Mouse (Mus musculus): Measurements from ENCODE around the gene Wwox.

The Wwox gene

DNA sequence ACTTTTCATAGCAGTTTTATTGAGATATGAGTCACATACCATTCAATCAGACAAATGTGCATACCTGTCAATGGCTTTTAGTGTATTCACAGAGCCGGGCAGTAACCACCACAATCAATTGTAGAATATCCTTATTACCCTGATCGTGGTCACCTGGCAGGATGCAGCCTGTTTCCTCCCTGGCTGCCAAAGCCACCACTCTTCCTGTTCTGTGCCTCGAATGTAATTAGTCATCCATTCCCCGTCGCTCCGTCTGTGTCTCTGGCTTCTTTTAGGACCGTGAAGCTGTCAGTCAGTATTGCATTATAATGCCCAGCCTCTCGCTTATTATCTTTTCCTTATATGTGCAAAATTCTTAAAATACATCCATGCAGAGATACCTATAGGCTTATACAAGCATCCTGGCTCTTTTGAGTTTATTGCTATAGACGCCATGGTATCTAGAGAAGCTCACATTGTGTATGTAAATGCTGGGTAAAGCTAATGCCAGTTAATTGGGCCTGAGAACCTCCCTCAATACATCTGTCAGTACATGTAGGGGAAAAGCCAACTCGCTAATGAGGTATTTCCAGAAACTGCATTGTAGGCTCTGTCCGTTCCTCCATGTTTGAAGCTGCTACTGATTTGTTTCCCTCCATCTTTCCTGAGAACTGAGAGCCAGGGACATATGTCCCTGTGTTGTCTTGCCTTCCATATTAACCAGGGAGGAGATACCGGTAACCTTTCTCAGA lies 303.9 kb downstream of the Wwox start:
- DNase-seq (ENCODE audit: extremely low spot score) = no peak

DNA sequence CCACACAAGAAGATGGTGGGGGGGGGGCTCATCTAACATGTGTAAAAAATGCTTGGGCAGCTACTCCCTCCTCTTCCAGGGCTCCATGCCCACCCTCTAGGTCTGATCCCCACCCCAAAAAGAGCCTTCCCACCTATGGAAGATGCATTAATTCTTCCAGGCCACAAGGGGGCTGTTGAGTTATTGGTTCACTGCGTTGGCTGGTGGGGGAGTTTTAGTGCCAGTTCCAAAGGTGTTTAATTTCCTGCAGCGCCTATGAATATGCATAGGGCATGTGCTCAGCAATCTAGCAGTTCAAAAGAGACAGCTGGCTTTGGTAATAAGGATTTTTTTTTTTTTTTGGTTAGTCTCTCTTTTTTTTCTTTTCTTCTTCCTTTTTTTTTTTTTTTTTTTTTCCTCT lies 306.9 kb downstream of the Wwox start:
- DNase-seq (ENCODE audit: extremely low spot score) = no peak

DNA sequence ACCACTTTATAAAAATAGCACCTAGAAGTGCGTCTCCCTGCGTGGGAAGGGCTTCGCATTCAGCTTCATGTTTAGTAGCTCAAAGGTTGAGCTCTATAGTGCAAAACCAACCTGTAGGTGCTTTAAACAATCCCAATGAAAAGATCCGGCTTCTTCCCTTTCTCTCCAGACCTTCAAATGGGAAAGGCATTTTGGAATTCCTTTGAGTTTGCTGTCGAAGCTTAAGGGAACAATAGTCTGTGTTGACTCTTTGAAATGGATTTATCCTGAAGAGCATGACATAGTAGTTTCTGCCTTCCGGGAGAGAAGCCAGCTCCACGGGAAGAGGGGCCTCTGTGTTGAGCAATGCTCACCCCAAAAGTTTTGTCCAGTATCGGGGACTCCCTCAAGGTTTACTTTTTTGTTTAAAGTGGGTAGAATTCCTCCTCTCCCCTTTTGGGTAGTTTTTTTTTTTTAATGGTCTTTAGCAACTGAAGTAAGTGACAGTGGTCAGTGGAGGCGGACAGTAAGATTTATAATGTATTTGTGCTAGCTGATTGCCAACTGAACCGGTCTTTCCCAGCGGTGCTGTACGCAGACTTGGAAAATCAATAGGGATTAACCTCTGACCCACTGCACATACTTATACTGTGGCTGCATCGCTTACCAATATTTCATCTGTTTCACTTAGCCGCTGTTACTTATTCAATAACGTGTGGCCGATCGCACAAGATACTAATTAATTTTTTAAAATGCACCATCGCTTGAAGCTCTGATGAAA lies 312.1 kb downstream of the Wwox start:
- no peak for DNase-seq (ENCODE audit: extremely low spot score)

DNA sequence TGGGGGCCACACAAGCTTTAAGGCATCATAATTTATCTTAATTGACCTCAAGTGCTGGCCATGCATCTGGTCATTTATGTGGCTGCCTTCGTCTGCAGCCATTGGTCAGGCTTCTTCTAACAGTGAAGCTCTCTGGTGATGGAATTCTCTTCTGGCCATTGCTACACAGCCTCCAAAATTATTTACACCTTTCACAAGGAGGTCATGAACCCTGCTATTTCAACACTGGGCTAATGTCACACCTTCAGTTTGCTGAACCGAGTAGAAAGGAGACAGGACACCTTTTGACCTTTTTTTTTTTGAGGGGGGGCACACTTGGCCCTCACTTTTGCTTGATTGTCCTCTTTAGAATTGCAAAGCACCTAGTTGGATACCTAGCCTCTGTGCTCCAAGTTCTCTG lies 320.2 kb downstream of the Wwox start:
- DNase-seq (ENCODE audit: extremely low spot score) = no peak

DNA sequence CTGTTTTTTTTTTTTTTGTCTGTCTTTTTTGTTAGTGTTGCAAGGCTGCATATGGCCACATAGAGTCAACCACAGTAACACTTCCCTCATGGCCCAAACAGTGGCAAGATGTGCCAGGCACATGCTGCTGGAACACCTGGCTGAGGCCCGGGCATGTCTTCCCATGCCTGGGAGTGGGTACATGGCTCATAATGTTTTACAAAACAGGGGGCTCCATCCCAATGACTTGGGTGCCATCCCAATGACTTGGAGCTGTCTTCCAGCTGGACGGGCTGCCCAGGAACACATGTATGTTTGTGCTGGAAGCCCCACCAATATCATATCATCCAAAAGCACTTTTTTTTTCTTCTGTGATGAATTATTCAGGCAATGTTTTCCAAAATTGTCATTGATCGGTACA lies 329.1 kb downstream of the Wwox start:
- no peak for DNase-seq (ENCODE audit: extremely low spot score)

DNA sequence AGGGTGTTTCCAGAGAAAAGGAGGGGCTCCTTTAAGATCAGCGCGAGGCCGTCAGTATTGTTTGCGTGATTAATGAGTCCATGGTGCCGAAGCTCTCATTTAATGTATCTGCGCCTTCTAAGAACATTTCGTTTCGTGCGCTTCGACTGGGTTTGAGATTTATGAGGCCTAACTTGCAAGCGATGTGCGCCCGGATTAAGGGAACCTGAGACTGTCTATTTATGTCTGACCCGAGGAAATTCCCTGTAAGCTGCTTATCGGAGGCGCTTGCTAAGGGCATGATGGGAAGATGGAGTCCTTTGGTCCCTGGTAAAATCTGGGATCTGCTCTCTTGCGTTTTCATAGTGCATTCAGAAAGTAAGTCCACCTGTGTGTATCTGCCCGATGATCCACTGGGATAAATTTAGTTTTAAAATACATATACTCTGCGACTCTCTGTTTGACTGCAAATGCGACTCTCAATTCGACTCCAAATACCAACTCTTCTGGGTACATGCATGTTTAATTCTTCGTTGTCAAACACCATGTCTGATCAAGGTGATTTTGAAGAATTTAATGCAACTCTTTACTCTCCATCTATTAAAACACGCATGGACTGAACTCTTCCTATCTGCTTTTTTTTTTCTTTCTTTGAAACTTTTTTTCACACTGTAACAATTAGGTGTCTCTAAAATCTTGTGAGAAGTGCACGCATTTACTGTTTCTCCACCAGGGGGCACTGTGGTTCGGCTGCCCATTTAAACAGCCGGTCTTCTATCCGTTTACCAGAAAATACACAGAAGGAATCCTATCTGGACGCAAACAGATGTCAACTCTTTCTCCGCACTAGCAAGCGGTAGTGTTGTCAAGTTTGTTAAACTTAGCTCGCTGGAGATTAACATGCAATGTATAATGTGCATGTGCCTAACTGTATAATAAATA lies 331.7 kb downstream of the Wwox start:
- peak; percentile 77 for DNase-seq (ENCODE audit: extremely low spot score)

DNA sequence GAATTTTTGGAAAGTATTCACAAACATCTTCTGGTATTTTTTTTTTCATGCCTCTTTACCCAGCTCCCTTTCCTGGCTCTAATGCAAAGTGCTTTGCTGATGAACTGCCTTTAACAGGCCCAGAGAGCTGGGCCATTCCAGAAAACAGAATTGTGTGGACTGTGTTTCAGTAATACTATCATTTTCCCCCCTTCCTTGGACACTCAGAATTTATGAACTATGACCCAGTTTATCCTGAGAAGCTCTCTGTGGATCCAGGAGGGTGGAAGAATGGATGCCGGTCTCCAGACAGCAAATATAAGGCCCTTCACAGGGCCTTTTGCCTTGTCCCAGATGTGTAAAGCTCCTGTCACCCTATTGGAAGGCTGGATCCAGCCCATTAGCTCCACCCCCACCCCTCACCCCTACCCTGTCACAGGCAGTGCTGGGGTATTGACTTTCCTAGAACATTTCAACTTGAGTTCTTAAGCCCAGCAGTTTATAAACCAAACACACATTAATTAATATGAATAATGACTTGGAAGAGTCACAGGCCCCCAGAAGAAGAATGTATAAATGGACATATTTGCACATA lies 332.9 kb downstream of the Wwox start:
- DNase-seq (ENCODE audit: extremely low spot score) = peak; percentile 55

DNA sequence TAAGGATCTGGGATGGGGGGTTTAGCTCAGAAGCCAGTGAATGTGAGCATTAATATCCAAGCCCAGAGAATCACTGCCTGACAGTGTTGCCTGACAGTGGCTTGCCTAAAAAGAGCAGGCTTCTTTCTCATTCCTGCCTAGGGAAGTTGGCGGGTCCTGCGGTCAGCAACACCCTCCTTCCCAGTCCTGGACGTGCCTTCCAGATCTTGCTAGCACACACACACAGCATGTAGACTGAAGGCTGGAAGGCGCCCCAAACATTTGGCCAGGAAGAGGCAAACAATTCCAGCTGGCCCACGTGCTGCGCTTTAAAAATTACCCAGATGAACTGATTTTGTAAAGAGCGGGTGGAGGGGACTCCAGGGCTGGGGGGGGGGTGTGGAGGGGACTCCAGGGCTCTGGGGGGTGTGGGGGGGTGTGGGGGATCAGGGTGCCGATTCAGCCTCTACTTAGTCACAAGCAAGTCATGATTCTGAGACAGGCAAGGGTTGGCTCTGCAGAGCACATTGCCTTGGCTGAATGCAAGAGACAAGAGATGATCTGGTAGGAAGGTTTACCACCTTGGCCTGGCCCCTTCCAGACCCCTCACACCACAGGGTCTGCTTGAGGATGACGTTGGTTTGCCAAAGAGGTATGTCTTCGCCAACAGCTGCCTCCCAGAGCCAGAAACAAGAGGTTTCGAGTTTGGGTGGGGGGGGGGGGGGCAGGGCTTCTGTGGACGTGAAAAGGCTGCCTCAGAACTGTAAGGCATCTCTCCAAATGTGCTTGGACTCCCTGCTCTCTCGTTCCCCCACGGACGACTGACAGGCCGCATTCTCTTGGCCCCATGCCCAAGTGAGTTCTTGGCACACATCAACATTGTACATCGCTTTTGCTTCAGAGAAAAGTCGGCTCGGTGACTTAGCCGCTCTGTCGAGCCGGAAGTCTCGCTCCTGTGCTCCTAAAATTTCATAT lies 334.3 kb downstream of the Wwox start:
- no peak for DNase-seq (ENCODE audit: extremely low spot score)

DNA sequence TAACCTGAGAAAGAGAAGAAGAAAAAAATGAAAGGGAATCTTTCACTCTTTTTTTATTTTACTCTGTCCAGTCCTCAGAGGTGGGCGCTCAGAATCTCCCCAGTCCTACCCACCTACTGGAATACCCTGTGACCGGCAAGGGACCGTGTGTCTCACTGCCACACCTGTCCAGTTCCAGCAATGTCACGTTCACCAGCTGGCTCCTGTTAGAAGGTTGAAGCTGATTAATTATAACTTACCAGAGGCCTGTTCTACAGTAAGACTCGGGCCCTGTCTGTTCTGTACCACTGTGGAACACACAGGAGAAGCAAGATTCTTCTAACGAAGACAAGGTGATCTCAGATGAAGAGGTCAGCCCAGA lies 334.9 kb downstream of the Wwox start:
- DNase-seq (ENCODE audit: extremely low spot score) = no peak

DNA sequence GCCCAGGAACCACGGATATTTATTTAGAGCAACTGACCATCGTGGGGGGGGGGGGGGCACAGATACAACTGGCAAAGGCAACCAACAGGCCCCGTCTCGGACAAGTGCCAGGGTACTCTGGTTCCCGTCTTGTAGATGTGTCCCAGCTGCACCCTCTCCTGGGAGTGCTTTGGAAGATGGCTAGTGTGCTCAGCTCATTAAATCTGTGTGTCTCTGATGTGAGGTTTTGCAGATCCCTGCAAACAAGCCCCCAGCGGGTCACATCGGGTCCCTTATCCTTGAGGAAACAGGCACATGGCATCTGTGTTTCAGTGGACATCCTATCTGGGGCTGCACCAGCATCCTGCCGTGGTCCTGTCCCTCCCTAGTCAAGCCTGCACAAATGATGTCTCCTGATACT lies 336.1 kb downstream of the Wwox start:
- DNase-seq (ENCODE audit: extremely low spot score) = no peak

DNA sequence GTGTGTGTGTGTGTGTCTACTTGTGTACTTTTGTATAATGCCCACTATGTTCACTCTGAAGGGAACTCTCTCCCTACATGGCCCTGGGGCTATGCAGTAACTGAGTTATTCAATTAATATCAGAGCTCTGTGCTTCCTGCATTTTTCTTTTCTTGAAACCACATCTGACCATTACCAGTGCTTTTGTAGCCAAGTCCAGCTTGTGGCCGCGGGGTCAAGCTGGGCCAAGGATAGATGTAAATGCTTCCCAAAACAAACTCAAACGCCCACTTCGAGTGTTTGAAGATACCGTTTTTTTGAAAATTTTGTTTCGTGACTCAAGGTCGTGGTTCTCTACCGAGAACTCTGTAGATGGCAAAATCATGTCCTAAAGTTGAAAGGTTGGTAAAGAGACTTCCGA lies 337.2 kb downstream of the Wwox start:
- DNase-seq (ENCODE audit: extremely low spot score) = no peak

DNA sequence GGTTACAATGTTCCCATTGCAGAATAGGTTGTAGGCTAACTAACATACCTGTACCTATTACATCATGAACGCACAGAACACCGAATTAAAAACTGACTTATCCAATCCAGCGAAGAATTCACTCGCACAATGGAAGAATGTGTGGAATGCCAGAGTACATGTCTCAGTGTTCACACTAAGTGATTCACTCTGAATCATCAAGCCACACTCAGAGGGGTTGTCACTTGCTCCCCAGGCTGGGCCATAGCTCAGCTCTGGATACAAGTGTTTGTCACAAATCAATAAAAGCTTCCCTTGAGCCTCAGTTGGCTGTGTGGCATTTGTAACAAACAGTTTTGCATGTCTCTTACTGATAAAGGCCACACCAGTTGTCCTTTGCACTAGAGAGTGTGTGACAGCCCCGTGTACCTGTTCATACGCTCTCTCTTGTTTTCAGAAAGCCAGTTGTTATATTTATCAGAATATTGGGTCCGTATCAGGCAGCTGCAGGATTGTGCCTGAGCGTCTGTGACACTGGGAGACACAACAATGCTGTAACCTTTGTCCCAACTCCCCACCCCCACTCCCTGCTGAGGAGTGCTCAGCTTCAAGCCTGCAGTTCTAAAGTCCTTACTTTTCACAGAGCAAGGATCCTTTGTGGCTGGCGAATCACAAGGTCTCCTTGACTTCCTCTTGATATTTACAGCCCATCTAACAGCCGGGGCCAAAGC lies 338.0 kb downstream of the Wwox start:
- DNase-seq (ENCODE audit: extremely low spot score) = no peak

DNA sequence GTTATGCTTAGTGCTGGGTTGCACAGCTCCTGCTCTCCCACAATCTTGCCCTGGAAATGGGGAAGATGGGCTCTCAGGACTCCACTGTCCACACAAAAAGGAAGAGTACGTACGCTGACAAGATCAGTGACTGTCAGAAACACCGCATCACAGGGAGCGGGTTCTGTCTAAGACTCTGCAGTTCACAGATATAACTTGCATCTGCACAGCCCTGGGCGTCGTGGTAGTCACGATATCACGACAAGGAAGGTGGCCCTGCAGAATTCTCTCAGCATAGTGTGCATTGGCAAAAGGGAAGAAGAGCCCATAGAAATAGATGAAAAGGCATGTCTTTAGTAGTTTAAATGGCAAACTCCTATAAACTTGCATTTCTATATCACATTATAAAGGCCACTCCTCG lies 339.5 kb downstream of the Wwox start:
- DNase-seq (ENCODE audit: extremely low spot score) = no peak

DNA sequence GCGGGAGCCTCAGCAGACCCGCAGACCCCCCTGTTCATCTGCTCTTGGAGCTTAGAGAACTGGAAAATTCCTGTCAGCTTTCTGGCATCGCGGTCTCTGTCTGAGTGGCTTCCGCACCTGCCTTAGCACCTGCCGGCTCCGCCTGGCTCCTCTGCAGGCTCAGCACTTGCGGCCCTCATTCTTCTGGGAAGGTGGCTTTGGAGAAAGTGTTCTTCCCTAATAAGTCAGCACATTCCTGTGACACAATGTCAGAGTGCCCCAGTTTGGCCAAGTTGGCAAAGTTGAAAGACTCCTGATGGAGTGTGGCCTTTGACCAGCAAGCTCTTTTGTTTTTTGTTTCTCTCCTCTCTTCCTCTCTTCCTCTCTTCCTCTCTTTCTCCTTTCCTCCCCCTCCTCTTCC lies 343.9 kb downstream of the Wwox start:
- DNase-seq (ENCODE audit: extremely low spot score) = no peak

DNA sequence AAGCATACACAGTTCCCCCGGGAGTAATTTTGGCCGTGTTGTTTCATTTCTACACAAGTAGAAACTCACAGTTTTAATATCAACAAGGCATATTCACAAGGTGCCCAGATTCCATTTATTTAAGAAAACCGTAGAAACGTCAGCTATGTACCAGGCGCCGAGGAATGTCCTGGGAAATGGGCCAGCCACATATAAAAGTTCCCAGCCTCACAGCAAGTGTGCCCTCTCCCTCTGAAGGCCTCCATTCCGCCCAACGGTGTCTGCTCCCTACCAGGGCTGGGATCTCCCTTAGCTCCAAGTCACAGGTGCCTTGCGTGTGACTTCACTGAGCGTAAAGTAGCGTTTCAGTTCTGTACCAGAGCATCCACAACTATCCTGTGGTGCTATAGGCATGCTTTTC lies 346.4 kb downstream of the Wwox start:
- no peak for DNase-seq (ENCODE audit: extremely low spot score)

DNA sequence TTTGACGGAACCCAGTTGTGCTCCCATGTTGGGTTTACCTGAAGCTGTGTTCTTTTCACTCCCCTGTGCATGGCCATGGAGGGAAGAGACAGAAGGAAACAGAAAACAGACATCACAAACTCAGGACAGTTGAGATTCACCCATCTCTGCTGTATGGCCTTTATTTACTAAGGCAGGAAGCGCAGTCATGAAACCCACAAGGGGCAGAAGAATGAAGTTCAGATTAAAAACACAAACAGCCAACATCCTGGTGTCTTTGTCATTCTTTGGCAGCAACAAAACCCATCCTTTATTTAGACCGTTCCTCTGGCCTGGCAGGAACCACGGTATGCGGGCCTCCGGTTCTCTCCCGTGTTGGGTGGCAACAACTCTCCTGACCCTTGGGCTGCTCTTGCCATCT lies 350.2 kb downstream of the Wwox start:
- DNase-seq (ENCODE audit: extremely low spot score) = no peak

DNA sequence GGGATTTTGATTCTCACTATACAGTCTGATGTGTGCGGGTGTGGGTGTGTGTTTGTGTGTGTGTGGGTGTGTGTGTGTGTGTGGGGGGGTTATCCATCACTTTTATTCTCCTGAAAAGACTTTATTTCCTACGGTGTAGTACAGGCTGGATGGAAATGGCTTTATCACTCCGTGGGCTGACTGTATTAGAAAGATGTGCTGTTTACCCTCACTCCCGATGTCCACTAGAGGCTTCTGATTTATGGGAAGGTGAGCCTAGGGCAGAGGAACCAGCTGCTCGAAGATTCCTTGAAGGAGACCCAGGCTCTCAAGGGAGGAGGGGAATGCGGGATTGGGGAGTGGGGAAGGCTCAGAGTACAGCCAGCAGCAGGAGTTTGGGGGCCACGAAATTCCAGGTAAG lies 351.3 kb downstream of the Wwox start:
- no peak for DNase-seq (ENCODE audit: extremely low spot score)

DNA sequence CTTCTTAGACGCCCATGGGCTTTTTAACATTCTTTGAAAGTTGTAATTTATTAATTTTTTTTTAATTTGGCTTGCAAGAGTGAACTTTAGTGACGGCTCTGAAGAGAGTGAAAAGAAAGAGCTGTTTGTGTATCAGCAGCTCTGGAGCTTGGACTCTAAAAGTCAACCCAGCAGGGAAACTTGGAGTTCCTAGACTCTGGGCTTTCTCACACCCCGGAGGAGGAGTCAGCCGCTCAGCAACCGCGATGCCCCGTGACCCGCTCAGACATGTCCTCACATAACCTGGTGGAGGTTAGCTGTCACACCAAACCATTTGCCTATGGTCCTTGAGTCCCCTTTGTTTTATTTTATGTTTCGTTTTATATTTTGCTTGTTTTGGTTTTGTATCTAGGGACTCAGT lies 354.2 kb downstream of the Wwox start:
- DNase-seq (ENCODE audit: extremely low spot score) = no peak

DNA sequence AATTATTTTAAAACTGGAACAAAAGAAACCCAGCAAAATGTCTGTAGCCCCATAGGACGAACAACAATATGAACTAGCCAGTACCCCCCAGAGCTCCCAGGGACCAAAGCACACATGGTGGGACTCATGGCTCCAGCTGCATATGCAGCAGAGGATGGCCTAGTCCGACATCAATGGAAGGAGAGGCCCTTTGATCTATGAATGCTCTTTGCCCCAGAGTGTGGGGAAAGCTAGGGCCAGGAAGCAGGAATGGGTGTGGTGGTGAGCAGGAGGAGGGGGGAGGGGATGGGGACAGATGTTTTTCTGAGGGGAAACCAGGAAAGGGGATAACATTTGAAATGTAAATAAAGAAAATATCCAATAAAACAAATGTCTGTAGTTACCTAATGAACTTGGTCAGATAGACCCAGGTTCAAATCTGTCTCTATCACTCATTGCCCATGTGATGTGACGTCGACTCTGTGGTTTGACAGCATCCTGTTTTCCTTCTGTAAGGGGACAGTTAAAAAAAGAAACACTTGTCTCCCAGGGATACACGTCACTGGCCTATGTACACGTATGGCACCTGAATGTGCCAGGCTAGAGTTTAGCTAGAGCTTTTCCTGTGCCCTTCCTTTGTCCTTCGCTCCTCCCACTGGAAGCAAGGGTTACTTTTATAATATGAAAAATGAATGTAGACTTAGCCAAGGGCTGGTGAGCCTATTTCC lies 362.1 kb downstream of the Wwox start:
- peak; percentile 22 for DNase-seq (ENCODE audit: extremely low spot score)

DNA sequence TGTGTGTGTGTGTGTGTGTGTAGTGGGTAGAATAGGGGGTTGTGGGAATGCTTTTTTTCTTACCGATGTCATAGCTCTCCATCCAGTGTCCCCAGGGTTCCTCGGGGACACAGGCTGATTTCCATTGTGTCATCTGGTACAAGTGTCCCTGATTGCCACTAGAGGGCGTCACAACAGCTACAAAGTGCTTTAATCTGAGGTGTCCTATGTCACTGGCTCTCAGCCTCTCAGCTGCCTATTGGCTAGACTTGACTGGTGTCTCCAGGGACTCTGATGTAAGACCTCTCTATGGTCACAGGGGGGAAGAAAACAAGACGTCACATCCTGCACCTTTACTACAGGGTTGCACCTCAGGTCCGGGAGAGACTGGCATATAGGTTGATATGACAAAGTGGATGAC lies 363.7 kb downstream of the Wwox start:
- no peak for DNase-seq (ENCODE audit: extremely low spot score)
